Comparison of ENCODE assay signal across 8 mouse cellular contexts in the genomic region with DNA sequence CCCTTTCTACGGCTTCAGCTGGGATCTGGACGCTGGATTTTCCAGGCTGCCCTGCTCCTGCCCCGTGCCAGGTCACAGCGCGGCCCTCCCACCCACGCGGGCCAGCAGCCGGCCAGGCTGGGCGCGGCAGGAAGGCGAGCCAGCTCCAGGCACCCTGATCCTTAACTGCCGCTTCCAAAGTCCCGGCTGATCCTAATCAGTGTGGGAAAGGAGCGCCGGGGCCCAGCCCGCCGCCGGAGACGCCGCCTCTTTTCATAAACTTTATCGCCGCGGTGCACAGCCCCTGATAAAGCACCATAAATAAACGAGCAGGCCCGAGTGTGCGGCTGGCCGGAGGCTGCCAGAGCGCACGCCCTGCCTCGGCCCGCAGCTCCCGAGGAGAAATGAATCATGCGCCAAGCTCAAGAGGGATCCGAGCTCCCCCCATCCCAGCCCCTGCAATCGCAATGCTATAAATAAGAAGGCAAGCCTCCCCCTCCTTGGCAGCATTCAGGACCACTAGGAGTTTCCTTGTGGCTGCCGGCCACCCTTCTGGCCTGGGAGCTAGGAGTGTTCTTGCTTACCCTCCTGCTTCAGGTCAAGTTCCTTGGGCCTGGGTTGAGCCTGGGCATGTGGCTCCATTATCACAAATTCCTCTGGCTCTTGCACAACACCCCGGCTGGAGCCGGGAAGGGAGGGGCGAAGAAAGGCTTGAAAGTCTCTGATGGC.
A peak's percentile ranks its signal among the peaks of the same experiment; 100 is the strongest.
DNase-seq lines count a peak whose midpoint lies in the region; ATAC-seq and TF ChIP-seq lines count a peak whose summit lies in the region.

No protein-coding gene starts in this region.

- no peaks in the 10 kb centered on the region; the same call in 1 of the 2 replicates for H3K9me3 ChIP-seq in G1E (replicated peaks)
- H3K9me3 ChIP-seq in forebrain, embryonic 13.5 days (replicated peaks) = no peaks in the 10 kb centered on the region
- H3K9me3 ChIP-seq in lung, postnatal 0 days (ENCODE audit: low read length) = no peaks in the 10 kb centered on the region

- intact Hi-C loops in heart, postnatal 10 days (cut with DNase I) = loop anchor here (2.0 kb wide), 3 partner anchors 63 to 243 kb away; no protein-coding TSS in a partner anchor

- peak overlapping the region; percentile 75 for H3K4me2 ChIP-seq in forebrain, embryonic 13.5 days
- H3K4me2 ChIP-seq in lung, postnatal 0 days (replicated peaks; ENCODE audit: low read depth, low read length) = peak overlapping the region; percentile 60

- H3K9ac ChIP-seq in forebrain, embryonic 13.5 days = peak overlapping the region; percentile 67
- peak overlapping the region; percentile 54; the same call in 1 of the 2 replicates for H3K9ac ChIP-seq in lung, postnatal 0 days (replicated peaks; ENCODE audit: low read depth)

- peak overlapping the region; percentile 71 for H3K4me3 ChIP-seq in G1E (ENCODE audit: low read depth, low read length)
- H3K4me3 ChIP-seq in forebrain, embryonic 13.5 days = peak overlapping the region; percentile 41
- H3K4me3 ChIP-seq in lung, postnatal 0 days (ENCODE audit: low read depth, low read length) = peak overlapping the region; percentile 20

- ATAC-seq in G1E (ENCODE audit: extremely low read depth, insufficient number of reproducible peaks, low FRiP score, poor library complexity, severe bottlenecking) = peak; percentile 56
- peak; percentile 85 for ATAC-seq in forebrain, embryonic 13.5 days
- ATAC-seq in lung, postnatal 0 days = peak; percentile 94

- H3K27ac ChIP-seq in forebrain, embryonic 13.5 days = peak overlapping the region; percentile 51; the same call in 1 of the 2 replicates
- H3K27ac ChIP-seq in lung, postnatal 0 days (ENCODE audit: low read length) = peak overlapping the region; percentile 94

- WGBS in forebrain, embryonic 13.5 days = 3% methylated on average over 39 of the region's 39 CpGs
- 2% methylated on average over 39 of the region's 39 CpGs for WGBS in large intestine, adult 2 months
- WGBS in lung, postnatal 0 days = 2% methylated on average over 39 of the region's 39 CpGs

- H3K4me1 ChIP-seq in G1E (ENCODE audit: insufficient read depth, low read depth, low read length) = peaks cover 50% of the 10 kb centered on the region
- H3K4me1 ChIP-seq in forebrain, embryonic 13.5 days = peaks cover 17% of the 10 kb centered on the region
- peaks cover 22% of the 10 kb centered on the region for H3K4me1 ChIP-seq in lung, postnatal 0 days (ENCODE audit: insufficient read depth, low read depth, low read length)

- peak; percentile 83 for TF ChIP-seq EP300 in lung, postnatal 0 days (IDR thresholded peaks at IDR 0.05)

- peaks cover 23% of the 10 kb centered on the region for H3K27me3 ChIP-seq in G1E (ENCODE audit: insufficient read depth, low read length)
- H3K27me3 ChIP-seq in forebrain, embryonic 13.5 days = peaks cover 8% of the 10 kb centered on the region; the same call in 1 of the 2 replicates
- no peaks in the 10 kb centered on the region for H3K27me3 ChIP-seq in lung, postnatal 0 days (replicated peaks; ENCODE audit: insufficient read depth, low read length)

- peak; percentile 51 for DNase-seq in G1E (ENCODE audit: low spot score)
- peak; percentile 23 for DNase-seq in c-Kit-positive CD71-positive TER-119-positive erythroid progenitor cells, embryonic 14.5 days (ENCODE audit: low spot score)
- DNase-seq in heart, postnatal 10 days = peak; percentile 88 to 92
- peak; percentile 76 for DNase-seq in large intestine, adult 2 months (ENCODE audit: low read depth, low spot score)
- DNase-seq in lung, postnatal 0 days (ENCODE audit: low spot score) = peak; percentile 94
- DNase-seq in retina, embryonic 14.5 days (ENCODE audit: low spot score) = peak; percentile 72
- DNase-seq in urinary bladder, postnatal 14 days (ENCODE audit: low spot score) = peak; percentile 89

- no peak for TF ChIP-seq CTCF in G1E (IDR thresholded peaks at IDR 0.05; ENCODE audit: low read depth, low read length)
- TF ChIP-seq CTCF in lung, postnatal 0 days (IDR thresholded peaks at IDR 0.05) = peak; percentile 11; the same call in 1 of the 2 replicates

- no peaks in the 10 kb centered on the region for H3K36me3 ChIP-seq in G1E (replicated peaks)
- no peaks in the 10 kb centered on the region for H3K36me3 ChIP-seq in forebrain, embryonic 13.5 days (ENCODE audit: poor library complexity, severe bottlenecking)
- H3K36me3 ChIP-seq in lung, postnatal 0 days (ENCODE audit: insufficient read depth, low read length) = no peaks in the 10 kb centered on the region

Comparison
In these comparisons a context has a peak if more than half of its experiments do, and no peak if none do; other contexts are left out.
1. Peak in every context shown above with its lines: DNase-seq, ATAC-seq, H3K4me3 ChIP-seq and H3K27ac ChIP-seq.
2. DNase-seq: peak in every context shown above with its lines; median percentile 94 in lung, postnatal 0 days; 90 in heart, postnatal 10 days; 89 in urinary bladder, postnatal 14 days; 76 in large intestine, adult 2 months; 72 in retina, embryonic 14.5 days; 51 in G1E; 23 in c-Kit-positive CD71-positive TER-119-positive erythroid progenitor cells, embryonic 14.5 days.
3. H3K4me3 ChIP-seq: peak in every context shown above with its lines; median percentile 71 in G1E; 41 in forebrain, embryonic 13.5 days; 20 in lung, postnatal 0 days.